Mouse (Mus musculus): ENCODE results near the gene Ccdc113.

Gene Ccdc113

GRCm38 (mm10) chr8:95533584-95534387, at the start of gene Ccdc113:
TSS of gene Ccdc113 (plus strand) at chr8:95534085.
- in situ Hi-C loops (cut with MboI, MseI): loop anchor here in 1 of 2 experiments (10.0 kb wide), 1 partner anchor 1279 kb away; no protein-coding TSS in a partner anchor

GRCm38 (mm10) chr8:95487800-95488697, 45.8 kb upstream of the Ccdc113 start:
- in situ Hi-C loops (cut with MboI, MseI): no loop called here

- in situ Hi-C loops (cut with MboI, MseI): no loop called here
Observed at GRCm38 (mm10) chr8:95488698-95489332, 45.1 kb upstream of the Ccdc113 start.

DNA sequence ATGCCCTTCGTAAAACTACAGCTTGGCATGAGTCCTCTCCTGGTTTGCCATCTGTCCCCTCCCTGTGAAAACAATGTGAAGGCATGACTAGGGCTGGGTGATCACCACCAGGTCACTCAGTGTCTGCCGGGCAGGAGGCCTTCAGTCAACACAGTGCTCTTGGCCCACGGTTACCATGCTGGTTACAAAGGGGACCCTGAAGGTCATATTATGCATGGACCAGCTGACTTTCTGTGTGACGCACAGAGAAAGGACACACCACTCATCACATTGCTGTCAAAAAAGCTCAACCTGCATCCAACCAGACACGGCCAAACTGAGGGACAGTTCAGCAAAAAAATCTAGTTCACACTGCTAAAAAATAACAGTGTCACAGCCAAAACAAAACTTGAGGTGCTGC, 43.9 kb upstream of the Ccdc113 start, which contains the start of gene Csnk2a2:
Gene Csnk2a2, minus strand, starts transcription at position 34 of the 400 bp plus-strand sequence.
- in situ Hi-C loops (cut with MboI, MseI): loop anchor here in 1 of 2 experiments (5.0 kb wide), 1 partner anchor 102 kb away; no protein-coding TSS in a partner anchor

- in situ Hi-C loops (cut with MboI, MseI): loop anchor here in 1 of 2 experiments (5.0 kb wide), 1 partner anchor 100 kb away; no protein-coding TSS in a partner anchor
Observed at GRCm38 (mm10) chr8:95492057-95492456, 41.8 kb upstream of the Ccdc113 start.

- in situ Hi-C loops (cut with MboI, MseI): no loop called here
Observed at GRCm38 (mm10) chr8:95495444-95495843, 38.4 kb upstream of the Ccdc113 start.

- in situ Hi-C loops (cut with MboI, MseI): no loop called here
Observed at GRCm38 (mm10) chr8:95496420-95496819, 37.5 kb upstream of the Ccdc113 start.

DNA sequence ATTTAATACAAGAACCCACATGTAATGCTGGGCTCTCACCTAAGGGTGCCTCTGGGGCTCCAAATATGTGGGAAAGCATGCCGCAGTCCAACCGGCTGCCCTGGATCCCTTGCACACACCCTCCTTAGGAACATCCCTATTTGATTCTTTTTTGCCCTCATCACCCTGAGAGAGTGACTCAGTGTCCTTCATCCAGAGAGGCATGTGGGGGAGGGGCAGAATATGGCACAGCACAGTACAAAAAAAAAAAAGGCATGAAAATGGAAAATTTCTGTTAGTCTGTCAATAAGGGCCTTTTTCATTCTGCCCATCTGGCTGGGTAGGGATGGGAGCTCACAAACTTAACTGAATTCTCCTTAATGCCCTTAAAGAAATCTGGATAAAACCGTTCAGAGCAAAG, 36.1 kb upstream of the Ccdc113 start:
- in situ Hi-C loops (cut with MboI, MseI): no loop called here

DNA sequence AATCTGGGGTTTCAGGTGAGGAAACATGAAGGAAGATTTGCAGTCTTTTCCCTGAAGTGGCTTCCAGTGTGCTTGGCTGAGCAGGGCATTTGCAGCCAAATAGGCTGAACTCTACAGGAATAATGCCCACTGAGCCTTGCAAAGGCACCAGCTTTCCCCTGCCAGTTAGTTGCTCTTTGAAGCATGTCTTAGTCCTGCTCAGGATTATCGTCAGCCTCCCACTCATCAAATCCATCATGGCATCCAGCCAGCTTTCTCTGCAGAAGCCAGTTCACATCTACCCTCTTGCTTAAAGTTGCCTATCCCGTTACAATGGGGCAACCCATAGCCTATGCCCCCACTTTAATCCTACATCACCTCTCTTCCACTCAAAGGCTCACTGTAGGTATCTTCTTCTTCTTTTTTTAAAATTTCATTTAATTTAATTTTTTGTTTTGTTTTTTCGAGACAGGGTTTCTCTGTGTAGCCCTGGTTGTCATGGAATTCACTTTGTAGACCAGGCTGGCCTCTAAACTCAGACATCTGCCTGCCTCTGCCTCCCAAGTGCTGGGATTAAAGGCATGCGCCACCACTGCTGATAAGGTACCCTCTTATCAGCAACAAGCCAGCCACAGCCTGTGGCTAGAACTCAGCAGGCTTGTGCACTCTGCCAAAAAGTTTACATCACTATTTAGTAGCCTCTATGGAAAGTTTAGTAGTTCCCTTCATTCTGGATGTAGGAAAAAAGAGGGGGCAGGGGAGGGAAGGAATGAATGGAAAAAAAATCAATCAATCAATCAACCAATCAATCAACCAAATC, 34.4 kb upstream of the Ccdc113 start:
- in situ Hi-C loops (cut with MboI, MseI): no loop called here

- in situ Hi-C loops (cut with MboI, MseI): no loop called here
Observed at GRCm38 (mm10) chr8:95500436-95500835, 33.4 kb upstream of the Ccdc113 start.

- in situ Hi-C loops (cut with MboI, MseI): no loop called here
Observed at GRCm38 (mm10) chr8:95502431-95502830, 31.5 kb upstream of the Ccdc113 start.

DNA sequence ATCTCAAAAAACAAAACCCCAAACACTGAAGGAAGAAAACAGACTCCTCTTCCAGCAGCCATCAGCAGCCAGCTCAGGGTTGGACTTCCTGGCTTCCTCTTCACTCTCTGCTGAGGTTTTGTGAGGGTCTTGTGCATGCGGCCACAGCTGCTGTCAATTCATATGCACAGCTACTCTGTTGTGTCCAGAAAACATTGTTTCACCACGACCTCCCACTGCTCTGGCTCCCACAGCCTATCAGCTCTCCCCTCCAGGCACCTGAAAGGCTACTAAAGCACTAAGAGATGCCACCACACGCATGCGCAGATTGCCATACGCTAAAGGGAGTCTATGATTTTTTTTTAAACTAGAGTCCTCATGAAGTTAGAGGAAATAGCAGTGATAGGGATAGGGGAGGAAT, 29.1 kb upstream of the Ccdc113 start:
- in situ Hi-C loops (cut with MboI, MseI): no loop called here

GRCm38 (mm10) chr8:95505606-95506005, 28.3 kb upstream of the Ccdc113 start:
- in situ Hi-C loops (cut with MboI, MseI): no loop called here

DNA sequence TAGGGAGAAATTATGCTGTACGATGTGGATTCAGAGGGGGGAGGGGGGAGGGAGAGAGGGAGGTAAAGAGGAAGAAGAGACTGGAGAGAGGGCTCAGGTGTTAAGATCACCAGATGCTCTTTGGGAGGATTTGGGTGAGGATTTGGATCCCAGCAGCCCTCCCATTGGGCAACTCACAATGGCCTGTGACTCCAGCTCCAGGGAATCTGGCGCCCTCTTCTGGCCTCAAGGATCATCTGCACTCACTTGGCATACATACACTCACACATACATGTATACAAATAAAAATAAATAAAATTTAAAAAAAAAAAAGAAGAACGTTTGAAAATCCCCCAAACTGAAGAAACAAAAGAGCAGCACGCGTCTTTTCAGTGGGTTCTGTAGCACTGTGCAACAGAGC, 27.6 kb upstream of the Ccdc113 start:
- in situ Hi-C loops (cut with MboI, MseI): no loop called here

DNA sequence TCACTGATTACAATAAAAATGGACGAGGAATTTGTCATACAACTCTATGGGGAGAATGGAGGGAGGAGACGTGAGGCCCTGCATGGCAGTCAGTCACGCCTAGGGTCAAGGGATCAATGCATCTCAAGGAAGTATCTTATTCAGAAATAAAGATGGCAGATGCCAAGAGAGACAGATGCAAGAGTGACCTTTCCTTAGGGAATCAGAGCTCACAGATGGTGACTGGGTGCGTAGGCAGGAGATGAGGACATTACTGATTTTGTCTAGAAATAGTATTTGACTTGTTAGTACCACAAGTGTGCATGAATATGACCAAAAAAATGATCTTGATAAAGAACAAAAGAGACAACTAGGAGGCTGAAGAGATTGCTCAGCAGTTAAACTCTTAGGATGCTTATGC, 21.6 kb upstream of the Ccdc113 start:
- in situ Hi-C loops (cut with MboI, MseI): no loop called here

DNA sequence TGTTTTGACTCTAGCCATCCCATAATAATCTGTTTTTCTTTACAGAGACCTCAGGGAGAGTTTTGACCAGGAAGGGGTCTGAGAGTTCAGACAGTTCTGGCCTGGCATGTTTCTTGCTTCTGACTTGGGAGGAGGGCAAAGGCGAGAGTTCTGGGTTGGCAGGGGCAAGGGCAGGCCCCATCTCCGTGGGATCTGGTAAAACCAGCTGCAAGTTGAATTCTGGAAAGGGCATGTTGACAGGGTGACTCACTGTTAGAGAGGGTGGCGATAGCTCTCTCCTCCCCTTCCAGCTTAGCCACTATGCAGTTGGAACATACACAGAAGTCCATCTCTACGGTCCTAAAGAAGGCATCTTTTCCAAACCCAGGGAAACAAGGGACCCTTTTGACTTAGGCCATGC, 20.7 kb upstream of the Ccdc113 start:
- in situ Hi-C loops (cut with MboI, MseI): no loop called here

- in situ Hi-C loops (cut with MboI, MseI): no loop called here
Observed at GRCm38 (mm10) chr8:95516928-95517327, 17.0 kb upstream of the Ccdc113 start.

DNA sequence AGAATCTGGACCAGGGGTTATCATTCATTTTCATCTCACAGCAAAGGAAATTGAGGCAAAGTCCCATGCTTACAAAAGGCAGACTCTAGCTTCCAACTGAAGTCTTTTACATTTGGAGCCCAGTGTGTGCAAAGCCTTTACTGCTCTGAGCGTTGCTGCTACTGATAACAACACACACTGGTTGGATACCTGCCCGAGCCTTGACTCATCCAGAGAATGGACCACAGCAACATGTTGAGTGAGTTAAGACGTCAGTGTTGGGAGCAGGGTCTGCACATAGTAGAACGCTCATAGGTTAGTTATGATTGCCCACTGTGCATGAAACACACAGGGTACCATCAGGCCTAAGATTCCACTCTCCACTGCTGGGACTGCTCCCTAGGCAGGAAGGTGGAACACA, 9.9 kb upstream of the Ccdc113 start:
- in situ Hi-C loops (cut with MboI, MseI): no loop called here

DNA sequence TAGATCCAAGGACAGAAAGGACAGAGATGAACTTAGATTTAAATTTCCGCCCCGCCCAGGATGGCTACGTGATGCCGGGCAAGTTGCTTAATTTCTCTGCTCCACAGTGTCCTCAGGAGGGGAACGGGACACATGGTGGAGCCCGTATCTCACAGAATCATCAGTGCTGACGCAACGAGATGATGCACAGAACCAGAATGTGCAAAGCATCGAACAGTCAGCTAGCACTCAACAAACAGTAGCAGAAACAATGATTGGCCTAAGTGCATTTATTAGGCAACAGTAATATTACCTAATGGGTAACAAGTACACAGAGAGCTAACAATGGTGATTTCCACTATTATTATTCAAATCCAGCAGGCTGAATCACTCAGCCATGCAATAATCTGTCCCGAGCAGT, 5.7 kb upstream of the Ccdc113 start:
- in situ Hi-C loops (cut with MboI, MseI): no loop called here

DNA sequence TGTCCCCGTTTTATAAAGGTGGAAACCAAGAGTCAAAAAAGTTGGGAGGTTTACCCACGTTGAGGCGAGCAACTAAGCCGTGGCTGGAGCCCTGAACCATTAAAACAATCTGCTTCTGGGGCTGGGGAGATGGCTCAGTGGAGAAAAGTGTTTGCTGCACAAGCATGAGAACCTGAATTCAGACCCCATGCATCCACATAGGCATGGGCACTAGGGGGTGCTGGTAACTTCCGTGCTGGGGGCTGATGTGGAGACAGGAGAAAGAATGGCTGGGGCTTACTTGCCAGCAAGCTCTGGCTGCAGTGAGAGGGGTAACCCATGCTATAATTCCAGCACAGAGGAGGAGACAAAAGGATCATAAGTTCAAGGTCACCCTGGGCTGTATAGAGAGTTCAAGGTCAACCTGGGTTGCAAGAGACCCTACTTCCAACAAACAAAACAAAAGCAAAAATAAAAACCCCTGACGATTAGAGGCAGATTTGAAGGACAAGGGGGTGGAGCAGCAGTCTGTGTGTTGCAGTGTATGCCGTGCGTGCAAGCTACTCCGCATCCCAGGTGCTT, 5.1 kb upstream of the Ccdc113 start:
- in situ Hi-C loops (cut with MboI, MseI): no loop called here

DNA sequence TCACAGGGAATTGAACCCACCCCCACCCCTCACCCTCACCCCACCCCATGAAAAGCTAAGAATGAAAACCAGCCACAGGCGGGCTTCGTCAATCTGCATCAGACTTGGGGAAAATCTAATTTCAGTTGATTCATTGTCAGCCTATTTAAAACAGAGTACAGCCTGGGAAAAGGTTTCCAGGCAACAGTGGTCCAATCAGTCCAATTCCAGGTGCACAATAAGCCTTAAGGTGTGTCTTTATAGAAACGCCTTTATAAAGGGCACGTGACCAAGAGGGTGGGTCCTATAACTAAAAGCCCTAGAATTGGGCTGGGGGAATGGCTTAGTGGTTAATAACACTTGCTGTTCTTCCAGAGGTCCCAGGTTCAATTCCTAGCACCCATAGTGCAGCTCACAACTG, 1.7 kb upstream of the Ccdc113 start:
- in situ Hi-C loops (cut with MboI, MseI): loop anchor here in 1 of 2 experiments (10.0 kb wide), 1 partner anchor 1277 kb away; no protein-coding TSS in a partner anchor
